Mouse (Mus musculus) G1E (cell line): Measurements from ENCODE around the gene Krt34. TPM values are rescaled to one million over a fixed set of nuclear protein-coding genes. Genes with fewer than 3 reads are reported as not detected.

Experiments used
- ATAC-seq: 2 replicates; pipeline ENCODE4 v1.8.0; 2016; ENCODE audit warnings: mild to moderate bottlenecking; ENCODE audit not compliant: insufficient number of reproducible peaks, poor library complexity, low FRiP score, severe bottlenecking; ENCODE audit errors: extremely low read depth
- DNase-seq: peaks from one replicate; pipeline ENCODE4 v3.0.0; 2012; ENCODE audit warnings: low spot score
- H3K27me3 ChIP-seq: 2 replicates; pipeline ENCODE4 v1.6.1; 2012; ENCODE audit warnings: mild to moderate bottlenecking, low read length, inconsistent platforms; ENCODE audit not compliant: insufficient read depth
- H3K36me3 ChIP-seq: replicated peaks from 2 replicates; pipeline ENCODE3; 2012; ENCODE audit warnings: mild to moderate bottlenecking, inconsistent platforms
- H3K4me1 ChIP-seq: 2 replicates; pipeline ENCODE4 v1.6.1; 2012; ENCODE audit warnings: low read depth, low read length, inconsistent platforms, mixed read lengths; ENCODE audit not compliant: insufficient read depth
- H3K4me3 ChIP-seq: 2 replicates; pipeline ENCODE4 v1.5.1; 2012; ENCODE audit warnings: low read depth, mild to moderate bottlenecking, inconsistent platforms, low read length, moderate library complexity, mixed read lengths
- H3K9me3 ChIP-seq: replicated peaks from 2 replicates; pipeline ENCODE4 v1.6.1; 2012; ENCODE audit warnings: inconsistent platforms
- CTCF ChIP-seq: IDR thresholded peaks from 2 replicates; pipeline ENCODE4 v1.5.1; 2012; ENCODE audit warnings: low read depth, low read length, inconsistent platforms, mixed read lengths
- GATA1 ChIP-seq: IDR thresholded peaks from 2 replicates; pipeline ENCODE4 v1.6.1; 2012; ENCODE audit warnings: borderline replicate concordance, low read length, inconsistent platforms, mixed read lengths
- GATA2 ChIP-seq: IDR thresholded peaks from 2 replicates; pipeline ENCODE4 v1.6.1; 2012; ENCODE audit warnings: low read depth, low read length, inconsistent platforms, borderline replicate concordance
- POLR2AphosphoS5 ChIP-seq: IDR thresholded peaks from 2 replicates; pipeline ENCODE4 v1.6.1; 2012; ENCODE audit warnings: low read depth, low read length, inconsistent platforms; ENCODE audit not compliant: insufficient replicate concordance
- TAL1 ChIP-seq: conservative IDR thresholded peaks from 2 replicates; pipeline ENCODE4 v1.6.1; 2012; ENCODE audit warnings: low read depth, low read length, inconsistent platforms, mixed read lengths
- polyA plus RNA-seq: library from polyadenylated mRNA; stranded (reverse); fragments of >175 nt; gene quantifications from 2 replicates; pipeline ENCODE4 v1.2.3, GENCODE M21; 2012
- total RNA-seq, 2 experiments: library from RNA; stranded (forward) in 1 of 2; stranded (reverse) in 1 of 2; fragments of 200-1000 nt in 1 of 2; fragments of >200 nt in 1 of 2; fragmentation: Nextera tagmentation in 1 of 2; gene quantifications; 2 replicates each; pipeline ENCODE4 v1.2.3; 2014 to 2017

Gene Krt34
- total RNA-seq (2014; fragmentation: Nextera tagmentation) (not detected in 2 replicates), total RNA-seq (2017) (not detected in 2 replicates), polyA plus RNA-seq (not detected in 2 replicates)

DNA sequence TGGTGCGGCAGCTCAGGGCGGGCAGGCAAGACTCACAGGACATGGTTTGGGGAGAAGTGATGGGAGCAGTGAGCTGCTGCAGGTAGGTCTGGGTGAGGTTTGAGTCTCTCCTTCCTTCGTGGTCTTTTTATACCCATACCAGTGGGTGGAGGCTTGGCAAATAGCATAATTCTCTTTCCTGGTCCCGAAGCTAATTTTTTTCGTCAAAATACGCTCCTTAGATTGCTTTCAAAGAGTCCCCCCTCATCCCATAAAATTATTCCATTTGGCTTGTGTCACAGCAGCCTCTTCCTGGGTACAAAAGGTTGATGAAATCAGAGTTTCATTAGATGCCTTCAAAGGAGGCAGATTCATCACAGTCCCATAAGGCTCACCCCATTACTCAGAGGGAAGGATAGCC, at the start of gene Krt34:
TSS of gene Krt34 (minus strand) at position 101 of the 400 bp plus-strand sequence.
- ATAC-seq (no peak), DNase-seq (no peak)
- TF ChIP-seq CTCF = no peak
- TF ChIP-seq GATA2 = no peak
- TF ChIP-seq POLR2AphosphoS5 = no peak
- TF ChIP-seq GATA1 = no peak
- no peak for TF ChIP-seq TAL1
- Histone ChIP-seq H3K4me3 (no peak within 1 kb of the TSS), H3K9me3 (peaks cover 44% of the 10 kb centered on the region), H3K4me1 (no peaks in the 10 kb centered on the region), H3K36me3 (no peaks in the 10 kb centered on the region), H3K27me3 (no peaks in the 10 kb centered on the region)

DNA sequence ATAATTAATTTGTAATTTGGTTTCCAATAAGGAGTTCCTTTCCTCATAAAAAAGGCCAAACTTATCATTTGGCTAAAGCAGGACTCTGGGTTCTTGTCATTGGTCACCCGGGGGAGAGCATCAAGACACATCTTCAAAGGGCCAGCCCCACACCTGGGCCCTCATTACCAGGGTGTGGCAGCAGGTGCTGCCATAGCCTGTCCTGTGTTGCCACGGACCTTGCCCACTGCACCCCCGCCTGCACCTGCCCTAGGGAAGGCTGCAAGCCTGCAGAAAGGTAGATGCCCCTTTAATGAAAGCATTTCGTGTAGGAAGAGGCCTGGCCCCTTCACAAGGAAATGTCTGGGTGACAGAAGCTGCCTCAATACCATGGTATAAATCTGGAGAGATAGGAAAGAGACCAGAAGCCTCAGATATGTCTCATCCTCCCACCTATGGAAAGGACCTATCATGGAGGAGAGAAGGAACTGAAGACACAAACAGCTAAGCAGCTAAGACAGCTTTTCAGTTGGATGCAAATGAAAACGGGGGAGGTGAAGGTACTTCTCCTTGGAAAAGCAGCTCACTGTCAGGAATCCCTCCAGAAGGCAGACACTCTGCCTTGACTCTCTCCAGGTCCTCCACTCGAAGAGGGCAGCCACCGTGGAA, 47.1 kb upstream of the Krt34 start:
- DNase-seq (no peak), ATAC-seq (no peak)
- H3K9me3 ChIP-seq = peaks cover 72% of the 10 kb centered on the region
- H3K4me3 ChIP-seq = no peak overlapping the region
- TF ChIP-seq GATA2 (no peak), TAL1 (no peak), GATA1 (no peak), CTCF (no peak), POLR2AphosphoS5 (no peak)
- no peaks in the 10 kb centered on the region for H3K4me1 ChIP-seq
- H3K27me3 ChIP-seq = no peaks in the 10 kb centered on the region
- H3K36me3 ChIP-seq = no peaks in the 10 kb centered on the region

DNA sequence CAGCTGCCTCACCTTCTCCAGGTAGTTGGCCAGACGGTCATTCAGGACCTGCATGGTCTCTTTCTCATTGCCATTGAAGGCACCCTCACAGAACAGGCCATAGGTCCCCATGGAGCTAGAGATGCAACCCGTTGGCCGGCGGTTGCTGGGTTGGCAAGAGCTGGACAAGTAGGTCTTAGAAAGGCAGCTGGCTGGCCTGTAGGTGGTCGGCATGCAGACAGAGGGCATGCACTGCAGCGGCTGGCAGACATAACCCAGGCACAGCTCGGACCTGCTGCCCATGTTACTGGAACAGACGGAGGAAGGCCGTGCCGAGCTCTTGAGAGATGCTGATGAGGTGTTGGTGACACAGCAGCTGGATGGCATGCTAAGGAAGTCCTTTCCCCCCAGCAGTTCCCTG, 46.5 kb upstream of the Krt34 start, which contains the start of gene Krt32:
TSS of gene Krt32 (minus strand) at position 366 of the 400 bp plus-strand sequence.
- H3K9me3 ChIP-seq = peaks cover 74% of the 10 kb centered on the region
- DNase-seq = no peak
- no peaks in the 10 kb centered on the region for H3K36me3 ChIP-seq
- H3K27me3 ChIP-seq = no peaks in the 10 kb centered on the region
- no peak for TF ChIP-seq POLR2AphosphoS5
- no peak for ATAC-seq
- no peak within 1 kb of the TSS for H3K4me3 ChIP-seq
- H3K4me1 ChIP-seq = no peaks in the 10 kb centered on the region

DNA sequence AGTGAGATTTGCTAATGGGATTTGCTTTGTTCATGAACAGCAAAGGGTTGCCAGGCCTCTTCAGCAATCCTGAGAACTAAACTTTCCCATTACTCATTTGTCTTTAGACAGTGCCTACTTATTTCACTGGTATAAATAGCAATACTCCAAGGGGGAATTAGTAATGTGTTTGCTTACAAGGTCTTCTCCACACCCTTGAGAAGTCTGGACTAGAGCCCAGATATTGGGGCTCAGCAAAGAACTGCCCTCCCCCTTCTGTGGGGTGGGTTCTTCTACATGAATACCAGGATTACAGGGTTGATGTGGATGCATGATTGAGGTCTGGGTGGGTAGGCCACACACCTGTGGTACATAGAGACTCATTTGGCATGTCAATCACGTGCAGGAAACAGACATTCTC, 32.5 kb upstream of the Krt34 start:
- peaks cover 59% of the 10 kb centered on the region for H3K9me3 ChIP-seq
- H3K27me3 ChIP-seq = no peaks in the 10 kb centered on the region
- no peak for DNase-seq
- ATAC-seq = no peak
- H3K4me3 ChIP-seq = no peak overlapping the region
- TF ChIP-seq GATA2 = no peak
- no peak for TF ChIP-seq GATA1
- no peak for TF ChIP-seq POLR2AphosphoS5
- TF ChIP-seq CTCF = no peak
- no peak for TF ChIP-seq TAL1
- no peaks in the 10 kb centered on the region for H3K36me3 ChIP-seq
- H3K4me1 ChIP-seq = no peaks in the 10 kb centered on the region

DNA sequence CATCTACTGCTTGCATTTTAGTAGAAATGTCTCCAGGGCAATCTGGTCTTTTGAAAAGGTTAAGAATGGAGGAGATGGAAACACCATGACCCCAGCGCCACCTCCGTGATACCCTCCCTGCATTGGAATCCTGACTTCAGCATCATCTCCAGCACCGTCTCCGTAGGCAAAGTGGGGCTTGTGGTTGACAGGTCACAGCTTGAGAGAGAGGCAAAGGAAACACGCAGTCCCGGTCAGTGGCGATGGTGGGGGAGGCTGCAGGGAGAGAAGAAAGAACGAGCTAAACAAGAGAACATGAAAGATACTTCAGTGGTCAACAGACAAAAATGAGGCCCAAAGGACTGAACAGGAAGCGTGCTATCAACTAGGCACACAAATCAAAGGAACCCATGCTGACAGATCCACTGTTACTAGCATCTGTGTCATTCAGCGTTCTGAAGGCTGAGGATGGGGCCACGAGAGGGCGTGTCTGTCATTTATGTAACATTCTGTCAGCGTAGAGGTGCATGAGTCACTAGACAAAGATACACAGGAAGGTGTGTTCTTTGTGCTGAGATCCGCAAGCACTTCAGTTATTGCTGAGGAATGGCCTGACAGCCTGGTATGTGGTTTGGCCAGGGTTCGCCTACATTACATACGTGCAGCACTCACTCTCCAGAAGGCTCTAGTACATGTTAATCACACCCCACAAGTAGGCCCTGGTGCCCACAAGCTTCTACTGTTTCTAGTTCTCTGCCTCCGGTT, 26.1 kb upstream of the Krt34 start:
- ATAC-seq = no peak
- TF ChIP-seq POLR2AphosphoS5 = no peak
- TF ChIP-seq GATA2 = no peak
- no peak for TF ChIP-seq TAL1
- no peak for TF ChIP-seq CTCF
- no peak for TF ChIP-seq GATA1

DNA sequence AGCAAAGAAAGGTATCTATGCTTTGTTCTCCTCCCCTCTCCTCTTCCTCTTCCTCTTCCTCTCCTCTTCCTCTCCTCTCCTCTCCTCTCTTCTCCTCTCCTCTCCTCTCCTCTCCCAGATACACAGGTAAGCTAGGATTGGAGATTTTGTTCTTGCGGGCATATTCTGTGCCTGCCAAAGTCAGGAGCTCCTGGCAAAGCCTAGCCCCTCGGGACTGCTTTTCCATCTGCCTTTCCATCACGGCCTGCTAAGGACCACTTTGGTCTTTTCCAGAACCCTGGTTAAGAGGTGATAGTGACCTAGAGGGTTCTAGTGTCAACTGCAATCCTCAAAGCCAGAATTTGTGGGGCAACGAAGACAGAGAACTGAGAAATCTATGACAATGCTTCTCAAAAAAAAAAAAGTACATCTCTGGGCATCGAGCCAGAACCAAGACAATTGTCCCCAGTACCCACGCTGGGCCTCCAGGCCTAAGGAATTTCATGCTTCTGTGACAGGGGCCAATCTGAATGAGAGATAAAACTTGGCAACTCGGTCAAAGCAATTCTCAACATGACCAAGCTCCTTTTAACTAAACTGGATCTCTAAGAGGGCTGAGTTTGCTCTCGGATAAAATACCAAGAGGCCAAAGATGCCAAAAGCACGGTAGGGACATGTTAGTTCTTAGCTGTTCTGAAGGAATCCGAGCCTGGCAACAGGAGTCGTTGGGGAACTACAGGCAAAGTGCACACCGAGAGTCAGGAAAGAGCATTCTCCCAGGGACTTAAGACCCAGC, 25.1 kb upstream of the Krt34 start:
- no peaks in the 10 kb centered on the region for H3K27me3 ChIP-seq
- no peak for TF ChIP-seq GATA2
- TF ChIP-seq TAL1 = no peak
- no peak for TF ChIP-seq GATA1
- TF ChIP-seq POLR2AphosphoS5 = no peak
- TF ChIP-seq CTCF = no peak
- DNase-seq (no peak), ATAC-seq (no peak)
- H3K4me1 ChIP-seq = no peaks in the 10 kb centered on the region
- peaks cover 68% of the 10 kb centered on the region for H3K9me3 ChIP-seq
- no peaks in the 10 kb centered on the region for H3K36me3 ChIP-seq
- H3K4me3 ChIP-seq = no peak overlapping the region

More for the DNA sequence above, 26.1 kb upstream of the Krt34 start:
- no peaks in the 10 kb centered on the region for H3K27me3 ChIP-seq
- H3K9me3 ChIP-seq = peaks cover 65% of the 10 kb centered on the region
- H3K4me3 ChIP-seq = no peak overlapping the region
- no peaks in the 10 kb centered on the region for H3K4me1 ChIP-seq
- no peak for DNase-seq
- no peaks in the 10 kb centered on the region for H3K36me3 ChIP-seq
